Mouse (Mus musculus) brain, embryonic 14.5 days (tissue): Measurements from ENCODE around the gene Csta1. TPM values are rescaled to one million over a fixed set of nuclear protein-coding genes. Genes with fewer than 3 reads are reported as not detected.

ENCODE experiments used
- DNase-seq: peaks from one replicate; pipeline ENCODE4 v3.0.0-alpha.2; 2011; ENCODE audit warnings: low read depth
- CTCF ChIP-seq: fragments of 200-500 bp; IDR thresholded peaks from 2 replicates; pipeline ENCODE4 v1.5.1; 2012; ENCODE audit warnings: inconsistent platforms, mild to moderate bottlenecking, moderate library complexity, borderline replicate concordance; ENCODE audit not compliant: insufficient read depth, insufficient read length; ENCODE audit errors: extremely low read depth
- POLR2A ChIP-seq: fragments of 200-500 bp; IDR thresholded peaks from 2 replicates; pipeline ENCODE4 v1.6.1; 2012; ENCODE audit warnings: mild to moderate bottlenecking, inconsistent platforms, borderline replicate concordance; ENCODE audit not compliant: poor library complexity, insufficient read depth, insufficient read length, severe bottlenecking; ENCODE audit errors: extremely low read depth
- polyA plus RNA-seq: library from polyadenylated mRNA; depleted of rRNA; stranded (reverse); fragments of >200 nt; gene quantifications from 2 replicates; pipeline ENCODE4 v1.2.3, GENCODE M21; 2012; rRNA removed

Gene Csta1
- polyA plus RNA-seq, 1 experiment: not detected

- no peak for DNase-seq
- no peak for TF ChIP-seq POLR2A
- TF ChIP-seq CTCF: no peak
Observed at GRCm38 (mm10) chr16:36090785-36091509, 40.1 kb downstream of the Csta1 start.

DNA sequence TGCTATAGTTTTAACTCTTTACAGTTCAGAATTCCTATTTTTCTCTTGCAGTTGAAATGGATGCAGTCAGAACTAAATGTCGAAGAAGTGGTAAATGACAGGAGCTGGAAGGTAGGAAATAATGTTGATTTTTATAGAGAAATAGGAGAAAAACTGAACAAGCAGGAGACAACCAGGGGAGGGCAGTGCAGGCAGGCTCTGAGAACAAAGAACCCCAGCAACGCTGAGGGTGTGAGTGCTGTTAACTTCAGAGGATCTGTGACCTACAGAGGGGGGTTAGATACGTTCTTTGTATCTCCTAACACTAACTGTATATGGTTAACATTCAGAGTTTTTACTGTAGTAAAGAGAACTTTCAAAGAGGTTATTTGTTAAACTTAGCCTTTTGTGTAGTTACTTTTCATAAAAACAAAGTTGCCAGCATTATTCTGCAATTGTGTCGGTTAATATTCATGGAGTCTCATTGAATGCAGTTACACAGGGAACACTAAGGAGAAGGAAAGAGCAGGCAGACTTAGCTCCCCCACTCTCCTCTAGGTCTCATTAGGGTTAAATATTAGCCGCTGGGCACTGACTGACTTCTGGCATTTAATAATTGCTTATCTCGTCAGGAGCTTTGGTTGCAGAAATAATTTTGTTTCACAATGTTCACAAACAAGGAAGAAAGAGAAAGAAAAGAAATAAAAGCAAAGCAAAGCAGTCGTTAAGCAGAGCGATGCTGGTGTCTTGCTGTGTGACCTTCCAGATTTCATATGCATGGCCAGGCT lies 41.0 kb downstream of the Csta1 start:
- no peak for TF ChIP-seq POLR2A
- TF ChIP-seq CTCF: no peak
- peak; percentile 24 for DNase-seq

DNA sequence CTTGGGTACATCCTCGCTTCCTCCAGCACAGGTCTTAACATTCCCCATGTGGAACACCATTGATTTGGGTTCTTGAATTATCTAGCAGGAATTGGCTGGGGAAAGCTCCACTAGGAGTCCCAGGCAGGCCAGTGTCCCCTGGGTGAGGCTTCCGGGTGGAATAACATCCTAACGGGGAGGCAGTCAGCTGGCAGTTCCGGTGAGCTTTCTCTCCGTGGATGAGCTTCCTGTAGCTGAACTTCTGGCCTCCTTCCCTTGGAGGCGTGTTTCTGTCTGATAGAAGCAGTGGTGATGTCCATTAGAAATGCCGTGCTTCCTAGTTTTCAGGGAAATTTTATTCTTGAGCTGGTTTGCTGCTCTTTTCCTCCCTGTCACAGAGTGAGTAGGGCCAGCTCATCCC lies 42.0 kb downstream of the Csta1 start:
- DNase-seq: no peak
- no peak for TF ChIP-seq POLR2A
- TF ChIP-seq CTCF: no peak

- DNase-seq: no peak
- TF ChIP-seq POLR2A: no peak
- no peak for TF ChIP-seq CTCF
Observed at GRCm38 (mm10) chr16:36087846-36088245, 43.2 kb downstream of the Csta1 start.

- DNase-seq: no peak
- TF ChIP-seq CTCF (no peak), POLR2A (no peak)
Observed at GRCm38 (mm10) chr16:36079916-36080315, 51.1 kb downstream of the Csta1 start.

DNA sequence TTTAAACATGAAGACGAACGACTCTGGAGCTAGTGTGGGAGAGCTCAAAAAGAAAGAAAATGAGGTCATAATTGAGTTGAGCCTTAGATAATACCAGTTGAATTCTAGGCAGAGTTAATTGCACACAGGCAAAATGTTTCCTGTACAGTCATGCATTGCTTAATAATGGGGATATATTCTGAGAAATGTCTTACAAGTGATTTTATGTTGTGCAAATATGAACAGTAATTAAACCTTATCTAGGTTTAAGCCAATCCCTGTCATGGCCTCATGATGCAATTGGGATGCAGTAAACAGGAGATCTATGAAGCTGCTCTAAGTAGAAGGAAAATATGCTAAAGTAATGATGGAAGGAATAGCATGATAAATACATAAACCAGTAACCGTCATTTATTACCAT lies 56.3 kb downstream of the Csta1 start:
- TF ChIP-seq CTCF (no peak), POLR2A (no peak)
- DNase-seq: no peak

- DNase-seq: no peak
- no peak for TF ChIP-seq POLR2A
- no peak for TF ChIP-seq CTCF
Observed at GRCm38 (mm10) chr16:36072410-36073011, 58.5 kb downstream of the Csta1 start.

DNA sequence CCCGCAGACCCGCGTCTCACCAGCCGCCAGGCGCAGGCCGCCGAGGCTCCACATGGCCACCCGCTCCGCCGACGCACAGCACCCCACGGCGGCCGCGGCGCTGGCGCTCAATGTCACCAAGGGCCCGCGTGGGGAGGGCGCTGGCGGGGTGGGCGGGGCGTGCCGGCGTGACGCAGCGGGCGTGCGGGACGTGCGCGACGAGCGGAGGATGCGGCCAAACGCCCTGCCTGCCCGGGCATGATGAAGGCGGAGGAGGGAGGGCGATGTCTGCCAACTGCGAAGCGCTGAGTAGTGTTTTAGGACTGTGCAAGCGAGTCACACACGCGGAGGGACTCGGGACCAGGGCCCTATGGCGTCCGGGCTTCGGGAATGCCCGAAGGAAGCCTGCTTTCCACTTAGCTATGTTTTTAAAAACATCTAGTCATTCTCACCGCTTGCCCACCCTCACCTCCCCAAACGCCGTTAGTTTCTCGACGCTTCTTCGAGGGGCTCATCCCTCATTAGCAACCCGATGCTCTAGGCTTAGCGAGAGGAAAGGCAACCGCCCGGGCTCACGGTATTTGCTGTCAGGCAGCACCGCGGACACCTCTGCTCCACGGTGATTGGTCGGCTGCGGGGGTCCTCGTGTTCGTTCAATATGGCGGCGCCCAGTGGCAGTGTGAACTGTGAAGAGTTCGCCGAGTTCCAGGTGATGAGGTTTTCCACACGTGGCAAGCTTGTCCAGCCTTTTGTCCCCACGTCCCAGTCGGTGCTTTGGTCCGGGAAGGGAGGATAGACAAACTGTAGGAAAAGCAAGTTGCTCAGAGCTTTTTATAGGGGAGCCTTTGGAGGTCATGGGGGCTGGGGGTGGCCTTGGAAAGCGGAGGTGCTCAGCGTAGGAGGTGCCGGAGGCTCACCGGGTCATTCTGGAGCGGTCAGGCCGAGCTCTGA lies 59.3 kb downstream of the Csta1 start, which contains the start of the genes Fam162a and Ccdc58:
Gene Fam162a (minus strand): TSS at position 145 of the 930 bp plus-strand sequence.
Gene Ccdc58 (plus strand): TSS at position 236 of the 930 bp plus-strand sequence.
- TF ChIP-seq CTCF: no peak
- peak; percentile 90 for TF ChIP-seq POLR2A
- peak; percentile 96 for DNase-seq

DNA sequence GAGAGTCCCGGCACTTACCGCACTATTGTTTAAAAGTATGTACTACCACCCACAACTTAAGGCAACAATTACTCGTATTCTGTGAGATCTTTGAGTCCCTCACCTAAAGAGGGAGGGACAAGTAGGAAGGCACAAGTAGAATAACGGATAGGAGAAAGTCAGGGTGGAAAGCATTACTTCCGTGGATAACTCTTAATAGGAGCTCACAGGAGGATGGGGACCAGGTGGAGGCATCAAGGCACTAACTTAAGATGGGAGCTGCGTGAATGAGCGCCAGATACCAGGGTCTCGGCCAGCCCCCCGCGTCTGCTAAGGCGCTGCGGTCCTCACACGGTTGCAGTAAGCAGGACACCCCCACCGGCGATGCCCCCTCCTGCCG lies 60.0 kb downstream of the Csta1 start:
- no peak for TF ChIP-seq CTCF
- DNase-seq: no peak

Other genes starting within 250 kb of the Csta1 start
- 1.4 TPM in 2 replicates for gene Parp9, start 192.8 kb downstream of the Csta1 start, polyA plus RNA-seq
- 0.92 and 1.3 TPM in 2 replicates for gene Dtx3l, start 192.1 kb downstream of the Csta1 start, polyA plus RNA-seq
- 31.6 and 45.6 TPM in 2 replicates for gene Kpna1, start 152.5 kb downstream of the Csta1 start, polyA plus RNA-seq
- 7.3 TPM in 2 replicates for gene Wdr5b, start 90.1 kb downstream of the Csta1 start, polyA plus RNA-seq
- 80.0 and 84.3 TPM in 2 replicates for gene Fam162a, start 59.6 kb downstream of the Csta1 start, polyA plus RNA-seq
- 21.5 and 27.8 TPM in 2 replicates for gene Ccdc58, start 59.6 kb downstream of the Csta1 start, polyA plus RNA-seq
- gene Stfa2l1, start 25.6 kb upstream of the Csta1 start, polyA plus RNA-seq: 0.92 and 1.1 TPM in 2 replicates
- gene Gm5483, start 53.0 kb upstream of the Csta1 start, polyA plus RNA-seq: 0.72 and 1.1 TPM in 2 replicates
- not detected in 2 replicates for gene Gm5416, start 79.2 kb upstream of the Csta1 start, polyA plus RNA-seq
- gene 2010005H15Rik, start 90.2 kb upstream of the Csta1 start, polyA plus RNA-seq: not detected in 2 replicates
- 0.79 and 1.7 TPM in 2 replicates for gene Stfa1, start 145.7 kb upstream of the Csta1 start, polyA plus RNA-seq
- not detected in 2 replicates for gene BC117090, start 203.1 kb upstream of the Csta1 start, polyA plus RNA-seq
- gene BC100530, start 236.5 kb upstream of the Csta1 start, polyA plus RNA-seq: 0.94 and 1.6 TPM in 2 replicates